In the genomic region with DNA sequence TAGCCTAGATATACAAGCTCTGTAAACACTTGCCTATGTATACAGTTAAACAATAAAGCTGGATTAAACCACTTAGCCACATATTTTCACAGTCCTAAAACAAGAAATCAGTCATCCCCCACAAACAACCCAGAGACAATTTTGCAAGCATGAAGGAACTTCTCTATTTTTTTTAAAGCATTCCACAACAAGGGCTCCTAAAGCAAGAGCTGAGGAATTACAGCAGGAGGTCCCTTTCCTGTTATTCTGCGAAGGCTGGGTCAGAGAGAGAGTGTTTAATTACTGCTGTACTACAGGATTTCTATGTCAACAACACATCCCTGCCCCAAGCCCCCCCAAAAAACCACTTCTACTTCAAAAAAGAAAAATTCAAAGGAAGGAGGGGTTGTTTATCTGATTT, we compare ENCODE assay signal across 8 mouse cellular contexts. TPM values are rescaled to one million over a fixed set of nuclear protein-coding genes. Genes with fewer than 3 reads are reported as not detected.
A peak's percentile ranks its signal among the peaks of the same experiment; 100 is the strongest.
DNase-seq lines count a peak whose midpoint lies in the region; ATAC-seq lines count a peak whose summit lies in the region.

No protein-coding gene starts in this region.

- H3K9ac ChIP-seq in hindbrain, embryonic 11.5 days (ENCODE audit: low read depth, low read length): peak overlapping the region; percentile 98

- H3K27me3 ChIP-seq in heart, embryonic 10.5 days (ENCODE audit: insufficient read depth, poor library complexity, severe bottlenecking): 0 out of 2 replicates have a peak, but pooled peaks cover 4% of the 10 kb centered on the region
- H3K27me3 ChIP-seq in hindbrain, embryonic 11.5 days (ENCODE audit: control insufficient read depth, insufficient read depth, low read length): no peaks in the 10 kb centered on the region
- H3K27me3 ChIP-seq in midbrain, embryonic 10.5 days (ENCODE audit: low read depth, poor library complexity, severe bottlenecking): peaks cover 26% of the 10 kb centered on the region

- peak overlapping the region; percentile 85 for H3K4me3 ChIP-seq in heart, embryonic 10.5 days
- H3K4me3 ChIP-seq in hindbrain, embryonic 11.5 days (ENCODE audit: low read depth, low read length): peak overlapping the region; percentile 95
- H3K4me3 ChIP-seq in midbrain, embryonic 10.5 days: peak overlapping the region; percentile 74

- DNase-seq in heart, embryonic 10.5 days (ENCODE audit: low spot score): no peak
- DNase-seq in heart, adult 11 months: no peak
- peak; percentile 8 for DNase-seq in T-cell, adult 2 months (ENCODE audit: low spot score)
- peak; percentile 13 for DNase-seq in hindbrain, embryonic 11.5 days (ENCODE audit: low spot score)
- no peak for DNase-seq in midbrain, embryonic 10.5 days (ENCODE audit: low spot score)
- DNase-seq in adrenal gland, adult 18-20 months (ENCODE audit: low spot score in 2 of 2): no peak
- DNase-seq in thymus, postnatal 0 days (ENCODE audit: low spot score): no peak
- no peak for DNase-seq in spleen, adult 12 weeks (ENCODE audit: low spot score)

- no peaks in the 10 kb centered on the region for H3K9me3 ChIP-seq in heart, embryonic 10.5 days
- H3K9me3 ChIP-seq in hindbrain, embryonic 11.5 days (ENCODE audit: control insufficient read depth, low read length): no peaks in the 10 kb centered on the region
- no peaks in the 10 kb centered on the region for H3K9me3 ChIP-seq in midbrain, embryonic 10.5 days (replicated peaks)

- no peak overlapping the region for H3K27ac ChIP-seq in heart, embryonic 10.5 days
- H3K27ac ChIP-seq in hindbrain, embryonic 11.5 days (ENCODE audit: low read depth, low read length): no peak overlapping the region
- no peak overlapping the region for H3K27ac ChIP-seq in midbrain, embryonic 10.5 days (replicated peaks)

- H3K36me3 ChIP-seq in heart, embryonic 10.5 days: peaks cover 6% of the 10 kb centered on the region; the same call in 1 of the 2 replicates
- H3K36me3 ChIP-seq in hindbrain, embryonic 11.5 days (ENCODE audit: control insufficient read depth, insufficient read depth, low read length): no peaks in the 10 kb centered on the region
- peaks cover 21% of the 10 kb centered on the region for H3K36me3 ChIP-seq in midbrain, embryonic 10.5 days

- peaks cover 23% of the 10 kb centered on the region for H3K4me1 ChIP-seq in heart, embryonic 10.5 days
- H3K4me1 ChIP-seq in hindbrain, embryonic 11.5 days (replicated peaks; ENCODE audit: control insufficient read depth, insufficient read depth, low read length): peaks cover 2% of the 10 kb centered on the region; the same call in 1 of the 2 replicates
- peaks cover 45% of the 10 kb centered on the region for H3K4me1 ChIP-seq in midbrain, embryonic 10.5 days

- WGBS in heart, embryonic 10.5 days: 7% methylated on average over 1 of the region's 1 CpGs
- WGBS in hindbrain, embryonic 11.5 days: 5% methylated on average over 1 of the region's 1 CpGs
- 3% methylated on average over 1 of the region's 1 CpGs for WGBS in midbrain, embryonic 10.5 days

- H3K4me2 ChIP-seq in hindbrain, embryonic 11.5 days (replicated peaks; ENCODE audit: low read depth, low read length): peak overlapping the region; percentile 71

- ATAC-seq in hindbrain, embryonic 11.5 days (ENCODE audit: low FRiP score): no peak

RNA-seq across cellular contexts. Expression of a gene that starts 1.6 kb away (rescaled TPM):
- 7.1 and 10.9 TPM in 2 replicates for polyA plus RNA-seq in heart, embryonic 10.5 days (2016; fragmentation: Nextera tagmentation; extraction: Ambion mirVana)
- 36.7 and 40.1 TPM in 2 replicates for polyA plus RNA-seq in hindbrain, embryonic 11.5 days (2014; fragmentation: Nextera tagmentation; extraction: Ambion mirVana)
- 11.1 and 14.4 TPM in 2 replicates for polyA plus RNA-seq in midbrain, embryonic 10.5 days (2016; fragmentation: Nextera tagmentation; extraction: Ambion mirVana)
- total RNA-seq in adrenal gland, adult 18-20 months (2021): 10 to 100 TPM; 42.3 to 42.6 TPM
- 4.4 and 4.8 TPM in 2 replicates for polyA plus RNA-seq in thymus, postnatal 0 days (2015; fragmentation: Nextera tagmentation; extraction: Ambion mirVana)

Comparison
In these comparisons a context has a peak if more than half of its experiments do, and no peak if none do; other contexts are left out.
1. DNase-seq: peak in T-cell, adult 2 months (single experiment) and hindbrain, embryonic 11.5 days (single experiment); none in heart, embryonic 10.5 days (single experiment), heart, adult 11 months (single experiment), midbrain, embryonic 10.5 days (single experiment), adrenal gland, adult 18-20 months (0 of 2), thymus, postnatal 0 days (single experiment) and spleen, adult 12 weeks (single experiment).
2. Peak in every context shown above with its lines, with median percentiles within 50 percentile points of each other: H3K4me3 ChIP-seq.